Mouse (Mus musculus): ENCODE results near the gene Eps15. TPM values are rescaled to one million over a fixed set of nuclear protein-coding genes. Genes with fewer than 3 reads are reported as not detected.
A peak's percentile ranks its signal among the peaks of the same experiment; 100 is the strongest.

Eps15 gene
- total RNA-seq, 2 experiments from 2014 or later: 67.6 to 83.7 TPM

- peak overlapping the region; percentile 2 for H3K4me3 ChIP-seq
Measured at GRCm38 (mm10) chr4:109253664-109254151, 26.4 kb upstream of the Eps15 start.

DNA sequence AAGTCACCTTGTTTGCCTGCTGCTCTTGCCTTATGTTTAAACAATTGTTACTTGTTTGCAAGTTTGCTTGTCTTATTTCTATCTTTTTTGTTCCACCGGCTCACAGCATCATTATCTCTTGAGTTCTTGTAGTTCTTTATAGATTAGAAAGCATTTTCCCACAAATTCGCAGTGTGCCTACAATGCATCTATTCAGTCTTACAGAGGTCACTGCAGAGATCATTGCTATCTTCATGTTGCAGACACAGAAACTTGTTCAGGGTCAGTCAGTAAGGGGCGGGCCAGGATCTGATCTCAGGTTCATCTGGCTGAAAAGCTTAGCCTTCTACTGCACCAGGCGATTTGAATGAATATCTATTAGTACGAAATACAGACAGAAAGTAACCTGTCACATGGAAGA lies 25.6 kb upstream of the Eps15 start:
- intact Hi-C loops (cut with DNase I): no loop called here
- Histone ChIP-seq H3K27ac (no peak overlapping the region), H3K4me3 (no peak overlapping the region)
- no peak for DNase-seq
- TF ChIP-seq CTCF (IDR thresholded peaks at IDR 0.05): no peak

More at GRCm38 (mm10) chr4:109253664-109254151, 26.4 kb upstream of the Eps15 start:
- intact Hi-C loops (cut with DNase I): no loop called here
- DNase-seq: no peak
- no peak for TF ChIP-seq CTCF (IDR thresholded peaks at IDR 0.05)
- H3K27ac ChIP-seq: peak overlapping the region; percentile 55

GRCm38 (mm10) chr4:109255321-109255720 lies 24.7 kb upstream of the Eps15 start:
- H3K4me3 ChIP-seq: no peak overlapping the region
- no peak for DNase-seq
- H3K27ac ChIP-seq: no peak overlapping the region
- TF ChIP-seq CTCF (IDR thresholded peaks at IDR 0.05): no peak
- intact Hi-C loops (cut with DNase I): no loop called here

DNA sequence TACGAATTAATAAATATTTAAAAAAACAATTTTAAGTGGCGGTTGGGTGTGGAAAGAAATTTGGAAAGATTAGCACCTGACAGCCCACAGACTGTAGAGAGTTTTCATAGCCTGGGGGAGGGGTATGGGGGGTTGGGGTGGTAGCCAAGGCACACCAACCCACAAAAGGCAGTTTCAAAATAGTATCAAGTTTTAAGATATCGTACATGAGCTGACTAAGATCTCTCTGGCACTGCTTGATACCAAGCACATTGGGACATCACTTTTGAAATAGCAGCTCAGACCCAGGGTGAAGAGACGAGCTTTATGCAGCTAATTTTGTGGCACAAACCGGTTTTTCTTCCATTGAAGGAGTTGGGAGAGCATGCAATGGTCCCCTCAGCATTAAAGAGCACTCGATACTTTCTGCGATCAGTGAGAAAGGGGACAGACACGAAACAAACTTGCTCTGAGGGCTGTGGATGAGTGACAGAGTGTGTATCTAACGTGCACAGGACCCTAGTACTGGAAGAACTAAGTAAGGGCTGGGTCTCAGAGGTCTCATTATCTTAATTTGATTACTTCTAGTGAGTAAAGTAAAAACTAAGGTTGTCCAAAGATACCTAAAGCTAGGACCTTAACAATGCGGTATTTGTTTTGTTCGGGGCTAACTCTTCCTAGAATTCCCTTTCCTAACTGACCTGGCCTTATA lies 24.2 kb upstream of the Eps15 start:
- H3K4me3 ChIP-seq: no peak overlapping the region
- intact Hi-C loops (cut with DNase I): no loop called here
- DNase-seq: no peak
- H3K27ac ChIP-seq: no peak overlapping the region
- no peak for TF ChIP-seq CTCF (IDR thresholded peaks at IDR 0.05)

- TF ChIP-seq CTCF (IDR thresholded peaks at IDR 0.05): no peak
- Histone ChIP-seq H3K27ac (no peak overlapping the region), H3K4me3 (no peak overlapping the region)
- intact Hi-C loops (cut with DNase I): no loop called here
- no peak for DNase-seq
Measured at GRCm38 (mm10) chr4:109256791-109257190, 23.3 kb upstream of the Eps15 start.

GRCm38 (mm10) chr4:109257639-109258038 lies 22.4 kb upstream of the Eps15 start:
- no peak for DNase-seq
- intact Hi-C loops (cut with DNase I): no loop called here
- Histone ChIP-seq H3K4me3 (no peak overlapping the region), H3K27ac (no peak overlapping the region)
- no peak for TF ChIP-seq CTCF (IDR thresholded peaks at IDR 0.05)

- DNase-seq: no peak
- TF ChIP-seq CTCF (IDR thresholded peaks at IDR 0.05): no peak
- Histone ChIP-seq H3K27ac (no peak overlapping the region), H3K4me3 (no peak overlapping the region)
- intact Hi-C loops (cut with DNase I): no loop called here
Measured at GRCm38 (mm10) chr4:109262068-109262467, 18.0 kb upstream of the Eps15 start.

- no peak for TF ChIP-seq CTCF (IDR thresholded peaks at IDR 0.05)
- Histone ChIP-seq H3K27ac (no peak overlapping the region), H3K4me3 (no peak overlapping the region)
- no peak for DNase-seq
- intact Hi-C loops (cut with DNase I): no loop called here
Measured at GRCm38 (mm10) chr4:109266056-109266455, 14.0 kb upstream of the Eps15 start.

DNA sequence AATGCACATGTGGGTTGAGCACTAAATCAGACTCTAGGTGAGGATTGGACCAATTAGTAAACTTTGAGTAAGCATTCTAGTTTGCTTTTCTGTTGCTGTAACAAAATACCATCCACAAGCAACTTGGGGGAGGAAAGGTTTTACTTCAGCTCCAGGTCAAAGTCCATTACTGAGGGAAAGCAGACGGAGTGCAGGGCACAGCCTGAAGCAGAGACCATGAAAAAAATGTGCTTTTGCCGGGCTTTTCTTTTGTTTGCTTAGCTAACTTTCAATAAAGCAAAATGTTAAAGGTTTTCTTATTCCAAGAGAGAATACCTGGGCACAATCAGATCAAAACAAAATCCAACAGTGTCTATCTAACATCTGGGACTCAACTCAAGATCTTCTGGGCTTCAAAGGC lies 13.3 kb upstream of the Eps15 start:
- no peak for DNase-seq
- intact Hi-C loops (cut with DNase I): no loop called here
- Histone ChIP-seq H3K4me3 (no peak overlapping the region), H3K27ac (no peak overlapping the region)
- no peak for TF ChIP-seq CTCF (IDR thresholded peaks at IDR 0.05)

DNA sequence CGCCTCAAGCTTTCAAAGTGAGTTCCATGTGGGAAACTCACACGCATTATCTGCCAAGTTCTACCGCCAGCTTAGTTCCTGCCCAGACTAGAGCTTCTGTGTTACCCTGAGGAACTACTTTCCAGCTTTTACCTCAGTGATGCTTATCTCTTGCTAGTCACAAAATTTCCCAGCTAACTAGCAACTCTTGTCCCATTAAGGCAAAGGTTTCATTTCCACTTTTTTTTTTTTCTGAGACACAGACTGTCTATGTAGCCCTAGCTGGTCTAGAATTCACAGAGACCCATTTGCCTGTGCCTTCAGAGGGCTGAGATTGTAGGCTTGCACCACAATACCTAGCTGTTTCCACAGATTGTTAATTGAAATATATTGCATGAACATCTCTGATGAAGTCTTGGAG lies 12.6 kb upstream of the Eps15 start:
- no peak for DNase-seq
- intact Hi-C loops (cut with DNase I): no loop called here
- TF ChIP-seq CTCF (IDR thresholded peaks at IDR 0.05): no peak
- Histone ChIP-seq H3K27ac (no peak overlapping the region), H3K4me3 (no peak overlapping the region)

- intact Hi-C loops (cut with DNase I): no loop called here
- no peak for TF ChIP-seq CTCF (IDR thresholded peaks at IDR 0.05)
- Histone ChIP-seq H3K4me3 (no peak overlapping the region), H3K27ac (no peak overlapping the region)
- DNase-seq: no peak
Measured at GRCm38 (mm10) chr4:109268903-109269302, 11.2 kb upstream of the Eps15 start.

GRCm38 (mm10) chr4:109271803-109272202 lies 8.3 kb upstream of the Eps15 start:
- intact Hi-C loops (cut with DNase I): no loop called here

GRCm38 (mm10) chr4:109273586-109274240 lies 6.4 kb upstream of the Eps15 start:
- peak overlapping the region; percentile 65 for H3K27ac ChIP-seq
- H3K4me3 ChIP-seq: no peak overlapping the region
- intact Hi-C loops (cut with DNase I): no loop called here
- peak; percentile 30 for DNase-seq
- no peak for TF ChIP-seq CTCF (IDR thresholded peaks at IDR 0.05)

More at GRCm38 (mm10) chr4:109271803-109272202, 8.3 kb upstream of the Eps15 start:
- TF ChIP-seq CTCF (IDR thresholded peaks at IDR 0.05): no peak
- no peak overlapping the region for H3K27ac ChIP-seq
- no peak overlapping the region for H3K4me3 ChIP-seq
- DNase-seq: no peak

Data from gastrocnemius, adult 2 months (tissue).